Mouse (Mus musculus) gastrocnemius, adult 18-20 months (tissue): ENCODE results near the gene Dgkb. TPM values are rescaled to one million over a fixed set of nuclear protein-coding genes. Genes with fewer than 3 reads are reported as not detected.

ENCODE experiments used
- DNase-seq: peaks from one replicate; pipeline ENCODE4 v3.0.0; 2021; ENCODE audit warnings: low spot score
- total RNA-seq, 2 experiments: library from RNA; stranded (reverse); gene quantifications; 2 replicates each; pipeline ENCODE4 v1.2.3; 2021

The Dgkb gene
- total RNA-seq, 2 experiments from 2014 or later: 0.50 to 1.1 TPM

- DNase-seq: no peak
Observed at GRCm38 (mm10) chr12:38593653-38594052, 776.1 kb downstream of the Dgkb start.

DNA sequence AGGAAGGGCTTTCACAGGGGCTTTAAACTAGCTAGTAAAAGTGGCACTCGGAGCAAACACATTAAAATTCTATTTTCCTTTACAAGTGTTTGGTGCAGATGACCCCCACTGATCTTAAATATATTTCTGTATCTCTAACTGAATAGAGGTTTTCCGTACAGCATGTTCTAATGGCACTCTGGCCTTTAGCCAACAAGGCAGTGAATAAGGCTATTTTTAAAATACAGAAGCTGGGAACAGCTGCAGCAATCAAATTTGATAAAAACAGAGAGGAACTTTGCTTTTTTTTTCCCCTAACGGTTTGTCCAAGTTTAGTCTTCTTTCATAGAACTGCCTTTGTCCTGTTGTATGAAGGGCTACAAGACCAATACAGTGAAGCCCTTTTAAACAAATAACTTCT is 776.5 kb downstream of the Dgkb start:
- peak; percentile 25 for DNase-seq

GRCm38 (mm10) chr12:38596416-38597062 is 779.0 kb downstream of the Dgkb start:
- DNase-seq: no peak

DNA sequence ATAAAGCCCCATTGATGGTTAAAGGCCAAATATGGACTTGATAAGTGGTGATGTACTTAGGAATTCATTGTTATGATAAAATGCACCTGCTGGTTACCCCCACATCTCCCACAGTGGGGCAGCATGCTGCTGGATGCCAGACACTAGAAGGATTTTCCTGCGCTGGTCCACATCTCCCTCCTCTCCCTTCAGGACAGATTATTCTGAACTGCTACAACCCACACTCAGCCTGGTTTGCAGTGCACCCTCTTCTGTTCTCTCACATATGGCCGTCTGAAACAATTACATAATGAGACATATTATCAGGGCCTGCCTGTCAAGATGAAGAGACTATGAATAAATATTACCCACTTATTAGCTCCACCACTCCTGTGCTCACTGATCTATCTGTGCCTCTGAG is 780.6 kb downstream of the Dgkb start:
- DNase-seq: no peak

DNA sequence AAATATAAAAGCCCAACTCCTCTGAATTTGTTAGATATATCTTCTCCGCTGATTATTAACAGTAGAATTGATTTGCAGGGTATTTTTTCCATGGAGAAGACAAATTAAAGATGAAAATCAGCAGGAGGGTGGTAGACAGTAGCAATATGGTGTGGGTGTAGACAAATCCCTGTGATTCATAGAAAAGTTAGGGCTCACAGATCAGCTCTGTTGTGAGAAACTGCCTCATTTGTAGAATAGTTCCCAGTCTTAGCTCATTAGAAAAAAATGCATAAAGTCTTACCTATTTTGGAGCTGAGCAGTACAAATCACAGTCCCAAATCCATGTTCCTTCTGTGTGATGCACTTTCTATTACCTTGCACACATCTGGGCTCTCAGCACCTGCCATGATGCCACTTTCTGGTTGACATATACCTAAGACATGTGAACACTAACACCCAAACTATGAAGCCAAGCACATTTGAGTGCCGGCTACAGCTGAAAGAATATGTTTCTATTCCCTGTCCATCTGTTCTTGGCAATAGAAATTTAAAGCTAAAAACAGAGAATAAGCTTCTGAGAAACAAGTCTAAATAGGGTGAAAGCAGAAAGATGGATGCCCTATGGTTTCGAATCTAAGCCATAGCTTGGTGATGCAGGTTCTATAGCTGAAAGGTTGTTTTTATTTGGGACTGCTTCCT is 782.8 kb downstream of the Dgkb start:
- DNase-seq: no peak

DNA sequence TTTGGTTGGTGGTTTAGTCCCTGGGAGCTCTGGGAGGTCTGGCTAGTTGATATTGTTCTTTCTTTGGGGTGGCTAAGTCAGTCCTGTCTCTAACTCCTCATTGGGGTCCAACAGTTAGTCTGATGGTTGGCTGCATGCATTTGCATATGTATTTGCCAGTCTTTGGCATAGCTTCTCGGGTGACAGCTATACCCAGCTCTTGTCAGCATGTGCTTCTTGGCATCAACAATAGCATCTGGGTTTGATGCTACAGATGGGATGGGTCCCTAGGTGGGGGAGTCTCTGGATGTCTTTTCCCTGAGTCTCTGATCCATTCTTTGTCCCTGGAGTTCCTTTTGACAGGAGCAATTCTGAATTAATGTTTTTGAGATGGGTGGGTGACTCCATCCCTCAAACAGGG is 790.6 kb downstream of the Dgkb start:
- DNase-seq: no peak

- DNase-seq: no peak
Observed at GRCm38 (mm10) chr12:38668265-38668664, 850.7 kb downstream of the Dgkb start.
